Mouse (Mus musculus) limb, embryonic 14.5 days (tissue): ENCODE measurements around the gene Ier5l. TPM values are rescaled to one million over a fixed set of nuclear protein-coding genes. Genes with fewer than 3 reads are reported as not detected.
A peak's percentile ranks its signal among the peaks of the same experiment; 100 is the strongest.

ENCODE experiments used
- ATAC-seq: fragments of 200-750 bp; cut with Nextera tagmentation; 2 replicates; pipeline ENCODE4 v1.8.0; 2017; ENCODE audit warnings: low read depth, moderate number of reproducible peaks, moderate TSS enrichment; ENCODE audit not compliant: low FRiP score
- DNase-seq: peaks from one replicate; pipeline ENCODE4 v3.0.0-alpha.2; 2015; ENCODE audit warnings: low spot score
- H3K27ac ChIP-seq: fragments of 300-500 bp; sonication (generic); replicated peaks from 2 replicates; pipeline ENCODE4 v1.5.1; 2014; ENCODE audit warnings: low read depth, mild to moderate bottlenecking, low read length, moderate library complexity, mixed read lengths
- H3K27me3 ChIP-seq: fragments of 300-500 bp; sonication (generic); 2 replicates; pipeline ENCODE4 v1.6.1; 2014; ENCODE audit warnings: low read length, mixed read lengths; ENCODE audit not compliant: control insufficient read depth, insufficient read depth
- H3K36me3 ChIP-seq: fragments of 300-500 bp; sonication (generic); 2 replicates; pipeline ENCODE4 v1.6.1; 2014; ENCODE audit warnings: mild to moderate bottlenecking, low read length, moderate library complexity, mixed read lengths; ENCODE audit not compliant: control insufficient read depth, insufficient read depth
- H3K4me1 ChIP-seq: fragments of 300-500 bp; sonication (generic); 2 replicates; pipeline ENCODE4 v1.6.1; 2014; ENCODE audit warnings: antibody characterized with exemption, low read length, mixed read lengths; ENCODE audit not compliant: control insufficient read depth, insufficient read depth
- H3K4me2 ChIP-seq: fragments of 300-500 bp; sonication (generic); replicated peaks from 2 replicates; pipeline ENCODE4 v1.6.1; 2014; ENCODE audit warnings: low read depth, mild to moderate bottlenecking, low read length, moderate library complexity; ENCODE audit not compliant: severe bottlenecking
- H3K4me3 ChIP-seq: fragments of 300-500 bp; sonication (generic); replicated peaks from 2 replicates; pipeline ENCODE4 v1.5.1; 2014; ENCODE audit warnings: low read length
- H3K9ac ChIP-seq: fragments of 300-500 bp; sonication (generic); 2 replicates; pipeline ENCODE4 v1.6.1; 2014; ENCODE audit warnings: mild to moderate bottlenecking, low read depth, low read length, moderate library complexity; ENCODE audit not compliant: severe bottlenecking
- H3K9me3 ChIP-seq: fragments of 300-500 bp; sonication (generic); 2 replicates; pipeline ENCODE4 v1.6.1; 2016; ENCODE audit warnings: low read length; ENCODE audit not compliant: control insufficient read depth
- POLR2A ChIP-seq: fragments of 200-500 bp; IDR thresholded peaks from 2 replicates; pipeline ENCODE4 v1.8.0; 2012; ENCODE audit warnings: inconsistent platforms, mild to moderate bottlenecking, moderate library complexity, borderline replicate concordance; ENCODE audit not compliant: insufficient read depth, insufficient read length; ENCODE audit errors: extremely low read depth
- WGBS: fragments of 180-500 bp; shearing (Covaris S2); extraction: QIAGEN DNeasy Blood & Tissue Kit; methylation state at CpG from one replicate; pipeline ENCODE4 v1.1.7; 2014; 5-methylcytosine and 5-hydroxymethylcytosine counted together
- polyA plus RNA-seq, 2 experiments: library from polyadenylated mRNA; depleted of rRNA in 1 of 2; stranded (reverse) in 1 of 2; unstranded in 1 of 2; fragments of >200 nt; fragmentation: Nextera tagmentation in 1 of 2; extraction: Ambion mirVana in 1 of 2; gene quantifications; 2 replicates each; pipeline versions ENCODE4 v1.2.1 to v1.2.3; 2012 to 2014

Gene Ier5l
- polyA plus RNA-seq, 2 experiments, result 3.9 to 31.0 TPM

DNA sequence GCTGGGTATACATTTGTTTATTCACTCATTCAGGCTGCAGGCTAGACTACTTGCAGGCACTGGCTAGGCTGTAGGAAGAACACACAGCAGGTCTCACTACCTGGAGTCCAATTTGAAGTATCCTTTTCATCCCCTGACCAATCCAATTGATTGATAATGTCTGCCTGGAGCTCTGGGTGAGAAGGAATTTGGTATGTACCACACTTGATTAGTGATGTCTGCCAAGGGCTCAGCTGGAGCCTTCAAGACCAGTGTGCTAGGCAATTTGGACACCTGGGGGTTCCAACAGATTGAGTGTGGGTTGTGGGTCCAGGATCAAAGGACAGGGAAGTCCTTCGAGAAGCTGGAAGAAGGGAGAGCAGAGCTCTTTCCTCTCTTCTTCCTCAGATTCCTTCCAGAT lies 4.5 kb upstream of the Ier5l start:
- no peak overlapping the region for H3K9ac ChIP-seq
- H3K27me3 ChIP-seq, result no peaks in the 10 kb centered on the region
- H3K4me3 ChIP-seq, result no peak overlapping the region
- H3K4me2 ChIP-seq, result no peak overlapping the region
- H3K9me3 ChIP-seq, result no peaks in the 10 kb centered on the region
- H3K4me1 ChIP-seq, result peaks cover 8% of the 10 kb centered on the region
- H3K27ac ChIP-seq, result no peak overlapping the region
- DNase-seq, result no peak
- ATAC-seq, result no peak
- 78% methylated on average over 1 of the region's 1 CpGs for WGBS
- no peaks in the 10 kb centered on the region for H3K36me3 ChIP-seq
- no peak for TF ChIP-seq POLR2A

GRCm38 (mm10) chr2:30476241-30476640 lies 2.2 kb upstream of the Ier5l start:
- Histone ChIP-seq H3K4me2 (no peak overlapping the region), H3K9ac (no peak overlapping the region), H3K9me3 (no peaks in the 10 kb centered on the region), H3K27ac (no peak overlapping the region), H3K4me3 (no peak overlapping the region), H3K27me3 (no peaks in the 10 kb centered on the region), H3K36me3 (no peaks in the 10 kb centered on the region), H3K4me1 (peaks cover 10% of the 10 kb centered on the region)
- DNase-seq, result no peak
- no peak for TF ChIP-seq POLR2A
- no peak for ATAC-seq
- 61% methylated on average over 2 of the region's 2 CpGs for WGBS

DNA sequence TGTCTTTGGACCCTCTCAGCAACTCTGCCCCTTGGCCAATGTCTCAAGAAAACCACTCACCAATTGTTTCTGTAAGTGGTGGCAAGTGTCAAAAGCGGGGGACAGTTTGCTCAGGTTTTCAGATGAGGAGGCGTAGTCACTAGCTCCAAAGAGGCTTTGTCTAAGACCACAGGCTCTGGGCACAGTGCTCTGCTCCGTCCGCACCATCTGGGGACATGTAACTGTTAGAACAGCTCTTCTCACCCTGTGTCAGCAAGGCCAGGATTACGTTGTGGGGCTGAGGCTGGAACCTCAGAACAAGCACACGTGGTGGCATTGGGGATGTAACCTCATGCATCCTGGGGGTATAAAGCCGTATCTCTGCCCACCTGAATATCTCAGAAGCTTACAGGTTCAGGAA lies 1.4 kb upstream of the Ier5l start:
- ATAC-seq (no peak), DNase-seq (no peak)
- peaks cover 14% of the 10 kb centered on the region for H3K4me1 ChIP-seq
- no peak for TF ChIP-seq POLR2A
- no peaks in the 10 kb centered on the region for H3K27me3 ChIP-seq
- no peaks in the 10 kb centered on the region for H3K36me3 ChIP-seq
- H3K9me3 ChIP-seq, result no peaks in the 10 kb centered on the region
- 90% methylated on average over 7 of the region's 7 CpGs for WGBS
- H3K4me3 ChIP-seq, result no peak overlapping the region
- no peak overlapping the region for H3K27ac ChIP-seq
- no peak overlapping the region for H3K4me2 ChIP-seq
- H3K9ac ChIP-seq, result no peak overlapping the region

DNA sequence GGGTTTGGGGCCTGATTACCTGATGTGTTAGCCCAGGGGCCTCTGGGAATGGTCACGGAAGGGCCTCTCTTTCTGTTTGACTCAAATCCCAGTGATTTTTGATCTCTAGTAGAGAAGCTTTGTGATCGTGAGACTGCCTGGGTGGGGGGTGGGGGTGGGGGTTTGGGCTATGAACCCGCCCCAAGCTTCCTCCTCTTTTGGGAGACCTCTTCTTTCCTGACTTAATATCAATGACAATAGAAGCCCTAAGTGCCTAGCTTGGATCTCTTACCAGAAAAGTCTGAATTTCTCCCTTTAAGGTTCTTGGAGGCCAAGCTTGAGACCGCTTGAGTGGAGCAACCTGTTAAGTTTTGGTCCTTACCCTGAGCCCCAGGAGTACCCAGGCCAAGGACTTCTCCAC lies 757 bp upstream of the Ier5l start:
- WGBS, result 33% methylated on average over 4 of the region's 4 CpGs
- H3K9ac ChIP-seq, result no peak overlapping the region; the same call in 1 of the 2 replicates
- peaks cover 14% of the 10 kb centered on the region for H3K4me1 ChIP-seq
- DNase-seq (no peak), ATAC-seq (no peak)
- H3K4me2 ChIP-seq, result peak overlapping the region; percentile 99
- peak overlapping the region; percentile 96 for H3K4me3 ChIP-seq
- no peaks in the 10 kb centered on the region for H3K36me3 ChIP-seq
- no peaks in the 10 kb centered on the region for H3K9me3 ChIP-seq
- H3K27me3 ChIP-seq, result no peaks in the 10 kb centered on the region
- no peak overlapping the region for H3K27ac ChIP-seq
- no peak for TF ChIP-seq POLR2A

- Histone ChIP-seq H3K27ac (peak overlapping the region; percentile 94), H3K27me3 (no peaks in the 10 kb centered on the region), H3K4me2 (peak overlapping the region; percentile 99), H3K36me3 (no peaks in the 10 kb centered on the region), H3K4me3 (peak overlapping the region; percentile 96), H3K4me1 (peaks cover 18% of the 10 kb centered on the region), H3K9ac (peak overlapping the region; percentile 88), H3K9me3 (no peaks in the 10 kb centered on the region)
- WGBS, result 6% methylated on average over 44 of the region's 80 CpGs
- ATAC-seq (peak; percentile 27), DNase-seq (peak; percentile 48)
- no peak for TF ChIP-seq POLR2A
These were observed 488 bp downstream of the Ier5l start for GRCm38 (mm10) chr2:30473431-30474031.
